Mouse (Mus musculus) liver, embryonic 14.5 days (tissue): ENCODE data around the gene D10Wsu102e. TPM values are rescaled to one million over a fixed set of nuclear protein-coding genes. Genes with fewer than 3 reads are reported as not detected.

ENCODE experiments used
- ATAC-seq: fragments of 200-750 bp; cut with Nextera tagmentation; 2 replicates; pipeline ENCODE4 v1.8.0; 2017; ENCODE audit warnings: moderate number of reproducible peaks, mild to moderate bottlenecking, moderate library complexity; ENCODE audit not compliant: insufficient read depth
- DNase-seq, 3 experiments: peaks; one replicate each; pipeline ENCODE4 v3.0.0-alpha.2; 2012 to 2013; ENCODE audit warnings: low read depth in 3 of 3, low spot score in 3 of 3
- H3K27ac ChIP-seq: fragments of 300-500 bp; sonication (generic); 2 replicates; pipeline ENCODE4 v1.5.1; 2014; ENCODE audit warnings: moderate library complexity, mild to moderate bottlenecking, control low read depth, inconsistent platforms
- H3K27me3 ChIP-seq: fragments of 300-500 bp; sonication (generic); 2 replicates; pipeline ENCODE4 v1.6.1; 2014; ENCODE audit warnings: mild to moderate bottlenecking, low read length, moderate library complexity; ENCODE audit not compliant: control insufficient read depth, insufficient read depth
- H3K36me3 ChIP-seq: fragments of 300-500 bp; sonication (generic); replicated peaks from 2 replicates; pipeline ENCODE4 v1.6.1; 2014; ENCODE audit warnings: low read depth; ENCODE audit not compliant: control insufficient read depth, insufficient read depth
- H3K4me1 ChIP-seq, 2 experiments: fragments of 200-500 bp in 1 of 2; fragments of 300-500 bp in 1 of 2; sonication (generic) in 1 of 2; replicated peaks; 2 replicates each; pipeline ENCODE4 v1.6.1; 2012 to 2014; ENCODE audit warnings: antibody characterized with exemption in 1 of 2, inconsistent platforms in 1 of 2, low read length in 1 of 2; ENCODE audit not compliant: control insufficient read depth in 2 of 2, insufficient read depth in 2 of 2
- H3K4me2 ChIP-seq: fragments of 300-500 bp; sonication (generic); 2 replicates; pipeline ENCODE4 v1.6.1; 2014; ENCODE audit warnings: low read depth, mild to moderate bottlenecking, control low read depth, moderate library complexity
- H3K4me3 ChIP-seq, 2 experiments: fragments of 200-500 bp in 1 of 2; fragments of 300-500 bp in 1 of 2; sonication (generic) in 1 of 2; 2 replicates each; pipeline ENCODE4 v1.5.1; 2012 to 2014; ENCODE audit warnings: low read depth in 2 of 2, low read length in 2 of 2, mild to moderate bottlenecking in 2 of 2, control low read depth in 1 of 2, inconsistent platforms in 1 of 2, moderate library complexity in 1 of 2; ENCODE audit not compliant: insufficient read depth in 1 of 2
- H3K9ac ChIP-seq: fragments of 300-500 bp; sonication (generic); replicated peaks from 2 replicates; pipeline ENCODE4 v1.6.1; 2014; ENCODE audit warnings: mild to moderate bottlenecking, control low read depth, moderate library complexity
- H3K9me3 ChIP-seq: fragments of 300-500 bp; sonication (generic); 2 replicates; pipeline ENCODE4 v1.6.1; 2016; ENCODE audit warnings: low read length, mixed read lengths; ENCODE audit not compliant: control insufficient read depth
- CTCF ChIP-seq: IDR thresholded peaks from 2 replicates; pipeline ENCODE4 v1.5.1; 2016; ENCODE audit warnings: antibody characterized with exemption, low read depth, control low read depth
- EP300 ChIP-seq: IDR thresholded peaks from 2 replicates; pipeline ENCODE4 v1.6.1; 2016; ENCODE audit warnings: antibody characterized with exemption, low read depth
- WGBS: fragments of 180-500 bp; shearing (Covaris S2); extraction: QIAGEN DNeasy Blood & Tissue Kit; methylation state at CpG from one replicate; pipeline ENCODE4 v1.1.7; 2014; ENCODE audit not compliant: insufficient replicate concordance; 5-methylcytosine and 5-hydroxymethylcytosine counted together
- polyA plus RNA-seq, 2 experiments: library from polyadenylated mRNA; depleted of rRNA in 1 of 2; stranded (reverse) in 1 of 2; unstranded in 1 of 2; fragments of >200 nt; fragmentation: Nextera tagmentation in 1 of 2; extraction: Ambion mirVana in 1 of 2; gene quantifications; 2 replicates each; pipeline versions ENCODE4 v1.2.1 to v1.2.3; 2012 to 2014

The D10Wsu102e gene
- polyA plus RNA-seq, 2 experiments, result 0.19 to 0.20 TPM

DNA sequence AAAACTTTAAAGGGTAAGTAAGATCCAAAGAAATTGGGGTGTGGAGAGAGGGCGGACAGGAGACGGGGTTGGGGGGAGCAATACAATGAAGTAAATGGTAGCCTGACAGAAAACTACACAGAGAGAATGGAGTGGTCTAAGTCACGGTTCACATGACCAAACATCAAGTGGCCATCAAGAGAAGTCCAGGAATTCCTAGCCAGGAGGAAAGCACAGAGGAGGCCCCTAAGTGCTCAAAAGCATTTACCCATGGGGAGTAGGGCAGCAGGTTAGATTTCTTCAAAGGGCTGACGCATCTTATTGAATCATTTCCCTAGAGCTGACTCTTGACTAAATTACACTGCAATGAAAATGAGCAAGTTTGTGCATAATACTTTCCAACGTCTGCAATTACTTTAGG lies 31.2 kb upstream of the D10Wsu102e start:
- no peaks in the 10 kb centered on the region for H3K27me3 ChIP-seq
- H3K27ac ChIP-seq, result no peak overlapping the region
- no peak overlapping the region for H3K4me3 ChIP-seq
- no peak for DNase-seq
- ATAC-seq, result no peak
- 68% methylated on average over 5 of the region's 5 CpGs for WGBS
- H3K9me3 ChIP-seq, result no peaks in the 10 kb centered on the region
- no peak overlapping the region for H3K9ac ChIP-seq
- H3K4me2 ChIP-seq, result no peak overlapping the region
- no peaks in the 10 kb centered on the region for H3K4me1 ChIP-seq
- H3K36me3 ChIP-seq, result no peaks in the 10 kb centered on the region
- TF ChIP-seq EP300 (no peak), CTCF (no peak)

DNA sequence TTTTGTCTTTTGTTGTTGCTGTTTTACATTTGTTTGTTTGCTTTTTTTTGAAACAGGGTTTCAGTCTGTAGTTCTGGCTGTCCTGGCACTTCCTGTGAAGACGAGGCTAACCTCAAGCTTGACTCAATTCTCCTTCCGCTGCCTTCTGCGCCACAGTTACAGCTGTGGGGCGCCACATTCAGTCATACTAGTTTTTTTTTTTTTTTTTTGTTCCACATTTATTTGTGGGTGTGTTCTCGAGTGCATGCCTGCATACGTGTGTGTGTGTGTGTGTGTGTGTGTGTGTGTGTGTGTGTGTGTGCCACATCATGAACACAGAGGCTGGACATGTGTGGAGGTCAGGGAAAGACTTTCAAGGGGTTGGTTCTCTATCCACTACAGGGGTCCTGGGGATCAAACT lies 29.7 kb upstream of the D10Wsu102e start:
- Histone ChIP-seq H3K36me3 (no peaks in the 10 kb centered on the region), H3K9me3 (no peaks in the 10 kb centered on the region), H3K4me2 (no peak overlapping the region), H3K27ac (no peak overlapping the region), H3K4me1 (no peaks in the 10 kb centered on the region), H3K27me3 (peaks cover 10% of the 10 kb centered on the region), H3K4me3 (no peak overlapping the region), H3K9ac (no peak overlapping the region)
- DNase-seq (no peak), ATAC-seq (no peak)
- TF ChIP-seq EP300 (no peak), CTCF (no peak)
- WGBS, result 47% methylated on average over 6 of the region's 6 CpGs

DNA sequence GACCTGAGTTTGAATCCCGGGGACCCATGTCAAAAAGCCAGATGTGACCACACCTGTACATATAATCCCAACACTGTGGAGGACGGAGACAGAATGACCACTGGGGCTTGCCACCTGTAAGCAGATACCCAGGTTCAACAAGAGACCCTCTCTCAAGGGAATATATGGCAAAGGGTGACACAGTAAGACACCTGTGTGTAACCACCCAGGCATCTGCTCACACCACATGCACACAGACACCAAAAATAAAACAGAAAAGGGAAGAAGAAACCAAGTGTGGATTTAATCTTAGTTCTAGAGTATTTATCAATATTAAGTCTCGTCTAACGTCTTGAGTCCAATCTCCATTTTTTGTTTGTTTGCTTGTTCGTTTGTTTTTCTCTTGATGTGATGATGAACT lies 28.2 kb upstream of the D10Wsu102e start:
- ATAC-seq, result no peak
- no peak overlapping the region for H3K27ac ChIP-seq
- 65% methylated on average over 5 of the region's 5 CpGs for WGBS
- TF ChIP-seq EP300 (no peak), CTCF (no peak)
- H3K36me3 ChIP-seq, result no peaks in the 10 kb centered on the region
- no peak overlapping the region for H3K4me2 ChIP-seq
- H3K27me3 ChIP-seq, result peaks cover 23% of the 10 kb centered on the region
- H3K4me1 ChIP-seq, result no peaks in the 10 kb centered on the region
- no peaks in the 10 kb centered on the region for H3K9me3 ChIP-seq
- no peak overlapping the region for H3K9ac ChIP-seq
- DNase-seq, result no peak
- no peak overlapping the region for H3K4me3 ChIP-seq

DNA sequence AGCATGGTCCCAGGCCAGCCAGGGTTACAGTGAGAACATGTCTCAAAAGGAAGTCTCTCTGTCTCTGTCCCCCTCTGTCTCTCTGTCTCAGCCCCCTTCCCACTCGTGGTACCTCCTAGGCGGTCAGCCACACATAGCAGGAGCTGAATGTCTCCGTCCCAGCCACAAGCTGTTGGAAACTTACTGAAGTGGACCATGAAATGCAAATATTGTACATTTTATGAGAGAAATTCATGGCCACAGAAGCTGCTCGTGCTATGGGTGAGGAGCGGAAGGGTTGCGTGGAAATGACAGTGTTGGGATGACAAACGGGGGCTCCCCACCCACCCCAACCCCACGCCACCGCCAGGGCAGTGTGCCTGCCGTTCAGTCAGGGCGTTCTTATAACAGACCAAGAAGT lies 27.4 kb upstream of the D10Wsu102e start:
- Histone ChIP-seq H3K9ac (no peak overlapping the region), H3K4me2 (no peak overlapping the region), H3K27me3 (peaks cover 30% of the 10 kb centered on the region), H3K27ac (no peak overlapping the region), H3K4me1 (no peaks in the 10 kb centered on the region), H3K9me3 (no peaks in the 10 kb centered on the region), H3K36me3 (no peaks in the 10 kb centered on the region), H3K4me3 (no peak overlapping the region)
- DNase-seq (no peak), ATAC-seq (no peak)
- TF ChIP-seq EP300 (no peak), CTCF (no peak)
- WGBS, result 67% methylated on average over 11 of the region's 11 CpGs

DNA sequence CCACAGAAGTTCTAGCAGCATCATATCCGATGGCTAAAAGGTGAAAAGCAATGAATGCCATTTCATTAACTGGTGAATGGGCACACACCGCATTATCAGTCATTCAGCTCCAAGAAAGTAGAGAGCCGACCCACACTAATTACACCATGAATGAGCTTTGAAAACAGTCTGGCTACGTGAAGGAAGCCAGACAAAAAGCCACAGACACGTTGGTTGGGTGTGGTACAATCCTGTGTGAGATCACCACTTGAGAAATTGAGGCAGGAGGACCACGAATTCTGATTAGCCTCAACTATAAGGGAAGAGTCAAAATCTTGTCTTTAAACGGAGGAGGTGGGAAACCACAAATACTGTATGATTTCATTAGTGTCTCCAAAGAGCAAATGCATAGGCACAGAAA lies 23.7 kb upstream of the D10Wsu102e start:
- H3K27ac ChIP-seq, result no peak overlapping the region
- no peak overlapping the region for H3K9ac ChIP-seq
- H3K4me3 ChIP-seq, result no peak overlapping the region
- H3K4me2 ChIP-seq, result no peak overlapping the region
- DNase-seq (no peak), ATAC-seq (no peak)
- no peaks in the 10 kb centered on the region for H3K36me3 ChIP-seq
- WGBS, result 25% methylated on average over 7 of the region's 7 CpGs
- TF ChIP-seq CTCF (no peak), EP300 (no peak)
- no peaks in the 10 kb centered on the region for H3K9me3 ChIP-seq
- peaks cover 36% of the 10 kb centered on the region for H3K27me3 ChIP-seq
- H3K4me1 ChIP-seq, result no peaks in the 10 kb centered on the region
